Mouse (Mus musculus) right cerebral cortex, postnatal 25 days (tissue): ENCODE results near the gene Npat.

ENCODE experiments used
- DNase-seq: peaks from one replicate; pipeline ENCODE4 v3.0.0; 2022

Gene Npat

GRCm38 (mm10) chr9:53609968-53610781 lies 73.3 kb downstream of the Npat start, which contains the start of gene Acat1:
Acat1 (minus strand) TSS chr9:53610382.
- DNase-seq = peak; percentile 93

GRCm38 (mm10) chr9:53614286-53614685 lies 77.4 kb downstream of the Npat start:
- DNase-seq = no peak

- no peak for DNase-seq
Measured at GRCm38 (mm10) chr9:53615246-53615645, 78.4 kb downstream of the Npat start.
